Mouse (Mus musculus) frontal cortex, adult 2 months (tissue): ENCODE results near the gene Borcs6. TPM values are rescaled to one million over a fixed set of nuclear protein-coding genes. Genes with fewer than 3 reads are reported as not detected.

Experiments
- DNase-seq, 2 experiments: peaks; one replicate each; pipeline ENCODE4 v3.0.0; 2022; ENCODE audit warnings: low spot score in 1 of 2; ENCODE audit errors: extremely low spot score in 1 of 2
- polyA plus RNA-seq: library from polyadenylated mRNA; depleted of rRNA; stranded (reverse); fragments of >200 nt; gene quantifications from 2 replicates; pipeline ENCODE4 v1.2.3, GENCODE M21; 2012

Borcs6 gene
- polyA plus RNA-seq, 1 experiment, result 28.6 TPM

DNA sequence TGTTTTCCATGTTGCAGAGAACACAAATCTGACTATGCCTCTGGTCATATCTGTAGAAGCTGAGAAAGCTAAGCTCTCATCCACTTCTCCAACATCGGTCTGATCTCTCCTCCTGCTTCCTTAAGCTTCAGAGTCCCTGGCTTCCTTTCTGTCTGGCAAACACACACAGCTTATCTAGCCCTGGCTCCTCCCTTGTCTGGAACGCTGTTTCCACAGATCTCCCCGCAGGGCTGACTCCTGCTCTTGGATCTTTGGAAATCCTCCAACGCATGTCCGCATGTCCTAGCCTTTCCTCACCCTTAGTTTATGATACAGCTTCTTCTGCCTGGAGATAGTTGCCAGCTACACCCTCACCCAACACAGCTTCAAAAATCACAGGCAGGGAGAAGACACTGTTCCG is 8.1 kb downstream of the Borcs6 start:
- no peak for DNase-seq

DNA sequence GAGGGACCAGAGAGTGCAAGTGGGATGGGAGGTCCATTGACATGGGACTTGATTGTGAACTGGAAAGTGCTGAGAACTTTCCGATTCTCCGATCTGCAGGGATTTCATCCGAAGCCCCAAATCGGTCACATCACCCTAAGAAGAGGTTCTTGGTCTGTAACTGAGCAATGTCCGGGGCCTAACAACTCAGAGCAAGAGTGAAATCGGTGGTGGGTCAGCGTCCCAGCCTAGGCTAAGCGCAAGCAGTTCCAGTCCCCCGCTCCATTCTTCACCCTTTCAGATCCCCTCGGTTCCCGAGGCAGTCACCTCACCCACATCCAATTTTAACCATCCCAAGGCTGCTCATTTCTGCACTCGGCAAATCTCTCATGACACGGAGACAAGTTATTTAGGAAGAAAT is 10.6 kb downstream of the Borcs6 start:
- no peak for DNase-seq

DNA sequence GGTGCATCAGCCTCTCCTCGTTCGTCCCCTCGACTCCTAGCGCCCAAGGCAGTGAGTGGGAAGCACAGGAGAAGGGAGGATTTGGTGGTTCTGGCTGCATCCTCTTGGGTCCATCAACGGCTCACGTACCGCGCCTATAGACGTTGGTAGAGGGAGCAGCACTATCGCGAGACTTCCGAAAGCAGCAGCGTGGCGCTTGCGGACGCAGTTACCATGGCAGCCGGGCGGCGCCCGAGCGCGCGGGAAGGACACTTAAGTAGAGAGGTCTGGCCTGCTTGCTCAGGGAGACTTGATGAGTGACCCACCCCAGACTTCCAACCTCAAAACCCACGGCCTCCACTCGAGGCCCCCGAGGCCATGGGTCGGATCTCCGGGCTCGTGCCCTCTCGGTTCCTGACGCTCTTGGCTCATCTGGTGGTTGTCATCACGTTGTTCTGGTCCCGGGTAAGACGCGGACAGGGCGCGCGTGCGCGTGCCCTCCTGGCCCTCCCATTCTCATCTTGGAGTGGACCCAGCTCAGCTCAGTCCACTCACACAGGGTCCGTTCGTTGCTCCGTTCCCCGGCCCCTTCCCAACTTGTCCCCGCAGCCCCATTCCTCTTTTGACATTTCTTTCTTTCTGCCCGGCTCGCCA is 11.2 kb downstream of the Borcs6 start, which contains the start of gene Tmem107:
Gene Tmem107, plus strand, starts transcription at position 217 of the 633 bp plus-strand sequence.
- peak; percentile 93 to 94 for DNase-seq

DNA sequence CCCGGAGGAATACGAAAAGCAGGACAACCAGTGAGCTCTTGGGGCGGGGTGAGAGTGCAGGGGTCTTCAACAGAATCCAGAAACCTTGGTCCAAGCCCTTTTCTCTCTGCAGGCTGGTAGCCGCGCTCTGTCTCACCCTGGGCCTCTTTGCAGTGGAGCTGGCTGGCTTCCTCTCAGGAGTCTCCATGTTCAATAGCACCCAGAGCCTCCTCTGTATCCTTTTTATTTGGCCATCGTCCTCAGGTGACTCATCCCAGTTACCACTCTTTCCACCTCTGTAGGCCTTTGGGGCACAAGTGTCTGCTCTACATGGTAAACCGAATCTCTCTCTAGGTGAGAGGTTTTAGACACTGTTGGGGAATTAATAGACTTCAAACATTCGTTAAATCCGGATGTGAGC is 11.7 kb downstream of the Borcs6 start:
- DNase-seq, result peak in 1 of 2 experiments; percentile 36

DNA sequence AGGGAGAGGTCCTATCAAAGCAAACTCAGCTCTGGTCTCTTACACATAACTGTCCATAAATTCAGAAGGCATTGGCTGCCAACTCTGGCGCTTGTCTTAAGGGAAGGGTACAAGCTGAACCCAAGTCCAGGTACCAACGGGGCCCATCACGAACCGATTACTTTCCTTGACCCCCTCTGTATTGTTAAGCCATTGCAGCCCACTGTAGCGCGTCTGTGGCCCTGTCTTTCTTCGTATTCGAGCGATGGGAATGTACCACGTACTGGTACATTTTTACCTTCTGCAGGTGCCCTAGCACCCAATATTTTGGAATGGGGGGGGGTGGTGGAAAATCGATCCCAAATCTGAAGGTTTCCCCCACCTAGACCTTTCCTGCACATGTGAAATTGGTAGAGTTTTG is 12.7 kb downstream of the Borcs6 start:
- DNase-seq, result no peak

DNA sequence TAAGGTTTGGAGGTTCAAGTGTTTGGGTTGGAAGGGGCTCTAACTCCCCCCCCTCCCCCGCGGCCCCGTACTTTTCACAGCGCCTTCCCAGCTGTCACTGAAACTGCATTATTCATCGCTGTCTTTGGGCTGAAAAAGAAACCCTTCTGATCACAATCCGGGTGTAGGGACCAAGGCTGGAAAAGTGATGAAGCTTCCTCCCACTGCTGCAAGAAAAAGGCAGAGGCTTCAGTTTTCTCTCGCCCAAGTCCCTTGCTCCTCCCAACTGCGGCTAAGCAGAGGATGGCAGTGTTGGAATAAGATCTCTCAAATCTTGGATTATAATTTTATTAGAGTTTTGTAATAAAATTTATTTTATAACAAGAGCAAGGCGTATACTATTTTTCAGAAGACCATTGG is 13.1 kb downstream of the Borcs6 start:
- DNase-seq, result no peak

DNA sequence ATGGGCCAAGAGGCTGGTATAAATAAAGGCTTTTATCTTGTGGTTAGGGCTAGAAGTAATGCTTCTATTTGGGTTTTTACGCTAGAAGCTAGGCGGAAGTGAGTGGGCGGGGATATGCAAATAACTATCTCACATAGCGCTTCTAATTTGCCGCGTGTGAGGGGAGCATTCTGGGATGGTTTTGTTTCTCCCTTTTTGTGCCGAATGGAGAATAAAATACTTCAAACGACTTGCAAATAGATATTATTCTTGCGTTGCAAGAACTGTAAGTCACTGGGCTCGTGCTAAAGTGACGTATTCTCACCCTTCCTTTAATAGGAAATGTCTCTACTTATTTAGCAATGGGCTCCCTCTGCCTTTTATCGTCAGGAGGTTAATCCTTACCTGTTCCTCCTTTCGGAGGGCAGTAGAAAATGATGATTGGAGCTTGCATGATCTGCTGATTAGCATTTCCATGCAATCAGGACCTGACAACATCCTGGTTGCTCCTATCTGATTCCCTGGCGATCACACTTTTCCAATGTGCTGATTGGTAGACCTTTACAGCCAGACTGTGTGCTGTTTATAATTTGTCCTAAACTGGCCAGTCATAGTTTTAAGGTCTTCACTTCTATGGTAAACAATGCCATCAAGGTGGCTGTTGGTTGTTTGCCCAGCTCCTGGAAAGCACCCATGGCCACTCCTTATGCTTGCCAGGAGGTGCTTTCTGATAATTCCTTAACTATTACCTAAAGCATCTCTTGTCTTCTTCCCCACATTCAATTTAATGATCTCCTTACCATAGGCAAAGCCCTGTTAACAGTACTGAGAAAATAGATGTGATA is 13.8 kb downstream of the Borcs6 start:
- DNase-seq, result peak; percentile 87 to 96

DNA sequence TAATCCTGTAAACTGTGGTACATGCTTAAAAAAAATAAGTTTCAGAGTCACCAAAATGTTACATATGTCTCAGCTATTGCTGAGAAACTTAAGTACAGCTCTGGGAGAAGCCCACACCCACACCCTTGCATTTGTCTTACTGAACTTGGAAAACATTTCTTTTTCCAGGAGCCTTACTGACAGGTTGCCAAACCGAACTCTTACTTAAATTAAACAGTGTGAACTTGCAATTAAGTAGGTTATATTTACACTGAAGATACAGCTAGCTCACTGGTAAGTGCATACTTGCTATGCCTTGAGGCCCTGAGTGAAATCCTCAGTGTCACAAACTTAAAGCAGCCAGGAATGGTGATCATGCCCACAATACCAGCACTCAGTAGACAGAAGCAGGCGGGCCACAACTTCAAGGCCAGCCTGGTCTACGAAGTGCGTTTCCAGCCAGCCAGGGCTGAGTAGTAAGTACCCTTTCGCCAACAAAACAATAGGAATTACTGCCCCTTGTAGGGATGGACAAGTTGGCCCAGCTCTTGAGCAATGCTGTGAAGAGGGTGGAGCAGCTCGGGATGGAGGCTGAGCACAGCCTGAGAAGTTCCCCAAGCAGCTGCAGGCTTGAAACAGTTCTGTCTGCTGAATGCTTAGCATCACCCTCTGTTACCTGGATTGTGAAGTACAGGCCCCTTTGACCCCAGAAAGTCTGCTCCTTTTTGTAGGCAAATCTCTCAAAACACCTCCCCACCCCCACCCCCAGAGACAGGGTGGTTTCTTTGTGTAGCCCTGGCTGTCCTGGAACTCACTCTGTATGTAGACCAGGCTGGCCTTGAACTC is 14.6 kb downstream of the Borcs6 start:
- DNase-seq, result peak in 1 of 2 experiments; percentile 58

DNA sequence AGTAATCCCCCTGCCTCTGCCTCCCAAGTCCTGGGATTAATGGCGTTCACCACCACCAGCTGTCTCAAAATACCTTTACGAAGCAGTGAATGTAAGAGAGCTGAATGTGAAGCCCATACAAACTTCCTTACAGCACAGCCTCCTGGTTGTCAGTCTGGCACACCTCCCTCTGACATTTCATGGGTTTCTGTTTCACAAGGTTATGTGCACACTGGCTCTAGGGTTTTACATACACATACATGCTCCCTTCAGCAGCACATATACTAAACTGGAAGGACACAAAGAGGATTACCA is 15.2 kb downstream of the Borcs6 start:
- DNase-seq, result no peak

DNA sequence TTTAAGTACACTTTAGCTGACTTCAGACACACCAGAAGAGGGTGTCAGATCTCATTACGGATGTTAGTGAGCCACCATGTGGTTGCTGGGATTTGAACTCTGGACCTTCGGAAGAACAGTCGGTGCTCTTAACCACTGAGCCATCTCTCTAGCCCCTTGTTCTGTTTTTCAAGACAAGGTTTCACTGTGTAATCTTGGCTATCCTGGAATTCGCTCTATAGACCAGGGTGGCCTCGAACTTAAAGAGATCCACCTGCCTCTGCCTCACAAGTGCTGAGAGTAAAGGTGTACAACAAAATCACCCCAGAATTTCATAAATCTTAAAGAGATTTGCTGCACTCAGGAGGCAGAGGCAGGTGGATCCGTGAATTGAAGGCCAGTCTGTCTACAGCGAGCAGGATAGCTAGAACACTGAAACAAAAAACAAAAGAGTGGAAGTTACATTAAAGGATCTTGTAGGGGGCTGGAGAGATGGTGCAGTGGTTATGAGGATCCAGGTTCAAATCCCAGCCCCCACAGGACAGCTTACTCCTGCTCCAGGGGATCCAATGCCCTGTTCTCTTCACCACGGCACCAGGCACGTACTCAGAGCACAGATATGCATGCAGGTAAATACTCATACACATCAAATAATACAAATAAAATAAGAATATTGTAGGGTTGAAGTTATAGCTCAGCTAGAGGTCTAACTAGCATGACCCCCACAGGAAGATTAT is 16.4 kb downstream of the Borcs6 start:
- DNase-seq, result no peak

DNA sequence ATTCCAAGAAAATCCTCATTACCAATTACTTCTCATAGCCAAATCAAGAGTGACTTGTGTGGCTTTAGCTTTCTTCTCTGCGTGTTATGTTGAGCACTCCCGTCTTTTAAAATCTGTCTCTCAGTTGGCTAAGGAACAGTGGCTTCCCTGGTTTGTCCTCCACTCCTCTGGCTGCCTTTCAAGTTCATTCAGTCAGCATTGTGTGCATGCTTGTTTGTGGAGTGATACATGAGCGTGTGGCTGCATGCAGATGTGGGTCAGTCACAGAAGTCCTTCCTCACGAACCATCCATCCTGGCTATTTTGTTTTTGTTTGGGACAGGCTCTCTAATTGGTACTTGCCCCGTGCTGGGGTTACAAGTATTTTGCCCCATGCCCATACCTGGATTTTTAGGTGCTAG is 17.1 kb downstream of the Borcs6 start:
- peak in 1 of 2 experiments; percentile 15 for DNase-seq

DNA sequence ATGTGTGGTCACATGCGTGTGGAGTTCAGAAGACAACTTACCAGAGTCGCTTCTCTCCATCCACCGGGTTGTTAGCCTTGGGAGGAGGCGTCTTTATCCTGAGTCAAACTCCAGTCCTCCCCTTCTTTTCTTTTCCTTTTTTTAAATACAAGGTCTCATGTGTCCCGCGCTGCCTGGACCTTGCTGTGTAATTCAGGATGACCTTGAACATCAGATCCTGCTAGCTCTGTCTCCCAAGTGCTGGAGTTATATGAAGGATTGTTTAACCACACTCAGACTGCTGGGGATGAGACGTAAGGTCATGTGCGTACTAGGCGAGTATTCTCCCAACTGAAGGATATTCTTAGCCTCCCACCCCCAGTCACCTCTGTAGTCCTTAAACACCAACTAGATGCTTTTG is 17.8 kb downstream of the Borcs6 start:
- DNase-seq, result no peak

DNA sequence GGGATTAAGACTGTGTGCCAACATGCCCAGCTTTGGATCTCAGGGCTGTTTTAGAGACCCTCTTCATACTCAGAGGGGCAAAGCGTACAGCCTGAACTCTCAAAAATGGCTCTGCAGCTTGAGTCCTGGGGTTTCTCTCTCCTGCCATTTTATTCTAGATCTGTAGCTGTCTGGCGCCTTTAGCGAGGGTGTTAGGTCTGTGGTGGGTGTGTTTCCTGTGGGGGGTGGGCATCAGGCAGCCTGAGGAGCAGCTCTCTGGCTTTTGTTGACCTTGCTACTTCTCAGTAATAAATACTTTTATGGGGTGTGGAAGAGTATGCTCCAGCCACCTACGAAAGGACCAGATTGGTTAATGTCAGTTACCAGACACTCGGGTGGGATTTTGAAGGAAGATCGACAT is 18.5 kb downstream of the Borcs6 start:
- DNase-seq, result no peak

DNA sequence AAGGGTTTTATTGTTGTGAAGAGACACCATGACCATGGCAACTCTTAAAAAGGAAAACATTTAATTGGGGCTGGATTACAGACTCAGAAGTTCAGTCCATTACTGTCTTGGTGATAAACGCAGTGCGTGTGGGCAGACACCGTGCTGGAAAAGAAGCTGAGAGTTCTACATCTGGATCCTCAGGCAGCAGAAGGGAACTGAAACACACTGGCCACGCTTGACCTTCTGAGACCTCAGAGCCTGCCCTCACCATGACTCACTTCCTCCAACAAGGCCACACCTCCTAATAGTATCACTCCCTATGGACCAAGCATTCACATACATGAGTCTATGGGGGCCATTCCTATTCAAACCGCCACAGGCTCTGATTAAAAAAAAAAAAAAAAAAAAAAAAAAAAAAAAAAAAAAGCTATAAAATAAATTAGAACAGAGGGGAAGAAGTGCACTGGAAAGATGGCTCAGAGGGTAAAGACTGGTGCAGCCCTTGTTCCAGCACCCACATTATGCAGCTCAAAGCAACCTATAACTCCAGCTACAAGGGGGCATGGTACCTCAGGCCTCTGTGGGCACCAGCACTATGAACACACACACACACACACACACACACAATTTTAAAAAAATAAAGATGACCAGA is 19.4 kb downstream of the Borcs6 start:
- no peak for DNase-seq

DNA sequence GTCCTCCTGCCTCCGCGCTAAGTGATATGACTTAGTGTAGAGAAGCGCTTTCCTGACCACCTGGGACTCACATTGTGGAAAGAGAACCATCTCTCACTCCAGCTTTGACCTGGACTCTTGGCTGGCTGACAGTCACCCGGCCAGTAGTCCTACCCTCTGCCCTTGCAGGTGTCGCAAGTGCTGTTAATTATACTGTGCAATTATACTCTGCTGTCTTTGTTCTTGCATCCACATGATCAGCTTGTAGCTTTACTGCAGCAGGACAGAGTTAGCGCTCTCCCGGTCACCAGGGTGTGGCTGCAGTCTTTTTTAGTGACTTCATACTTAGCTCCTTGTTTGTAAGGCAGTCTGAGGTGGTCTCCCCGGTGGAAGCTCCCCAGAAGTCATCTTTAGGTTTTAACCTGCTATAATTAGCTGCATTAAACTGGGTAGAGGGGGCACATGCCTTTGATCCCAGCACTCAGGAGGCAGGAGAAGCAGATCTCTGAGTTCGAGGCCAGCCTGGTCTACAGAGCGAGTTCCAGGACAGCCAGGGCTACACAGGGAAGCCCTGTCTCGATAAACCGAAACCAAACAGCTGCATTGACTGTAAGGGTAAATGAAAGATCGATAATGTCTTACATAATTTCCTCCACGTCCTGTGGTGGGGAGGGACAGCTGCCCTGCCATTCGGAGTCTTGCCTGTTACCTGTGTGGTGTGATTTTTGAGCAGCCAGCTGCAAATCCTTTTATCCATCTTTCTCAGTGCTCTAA is 20.8 kb downstream of the Borcs6 start:
- DNase-seq, result no peak

DNA sequence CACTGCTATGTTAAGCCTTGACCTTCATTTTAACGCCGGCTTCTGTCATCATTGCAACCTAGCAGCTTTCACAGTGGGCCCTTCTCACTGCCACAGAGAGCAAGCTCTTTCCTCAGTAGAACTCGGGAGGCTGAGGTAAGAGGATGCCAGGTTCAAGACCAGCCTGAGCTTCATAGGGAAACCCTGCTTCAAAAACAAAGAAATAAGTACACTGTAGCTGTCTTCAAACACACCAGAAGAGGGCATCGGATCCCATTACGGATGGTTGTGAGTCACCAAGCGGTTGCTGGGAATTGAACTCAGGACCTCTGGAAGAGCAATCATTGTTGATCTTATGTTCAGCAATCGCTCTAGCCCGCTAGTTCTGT is 21.3 kb downstream of the Borcs6 start:
- DNase-seq, result no peak

DNA sequence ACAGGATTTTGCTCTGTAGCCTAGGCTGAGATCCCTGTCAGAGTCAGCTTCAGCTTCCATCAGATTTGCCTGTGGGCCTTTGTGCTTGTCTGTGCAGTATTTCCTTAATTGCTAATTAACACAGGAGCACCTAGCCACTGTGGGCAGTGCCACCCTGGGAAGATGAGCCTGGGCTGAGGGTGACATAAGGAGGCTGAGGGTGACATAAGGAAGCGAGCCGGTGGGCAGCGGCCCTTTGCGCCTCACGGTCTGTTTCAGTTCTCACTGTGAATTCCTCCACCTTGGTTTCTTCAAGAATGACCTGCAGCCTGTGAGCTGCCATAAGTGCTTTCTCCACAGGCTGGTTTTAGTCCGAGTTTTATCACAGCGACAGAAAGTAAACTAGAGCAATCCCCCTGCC is 22.1 kb downstream of the Borcs6 start:
- no peak for DNase-seq

DNA sequence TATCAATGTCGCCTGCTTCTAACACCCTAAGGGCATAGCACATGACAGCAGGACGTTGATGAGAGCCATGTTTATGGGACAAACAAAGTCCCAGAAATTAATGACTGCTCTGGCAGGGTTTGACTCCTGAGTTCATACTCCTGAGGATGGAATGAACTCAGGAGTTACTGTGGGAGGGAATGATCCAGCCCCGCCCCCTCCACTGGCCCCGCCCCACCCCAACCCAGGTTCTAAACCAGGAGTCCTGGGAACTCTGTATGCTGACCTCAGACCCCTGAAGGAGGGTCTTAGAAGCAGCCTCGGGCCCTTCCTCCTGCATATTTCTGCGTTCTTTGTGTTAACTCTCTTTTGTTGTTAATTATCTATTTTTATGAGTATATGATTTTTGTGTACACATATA is 26.1 kb downstream of the Borcs6 start:
- no peak for DNase-seq

DNA sequence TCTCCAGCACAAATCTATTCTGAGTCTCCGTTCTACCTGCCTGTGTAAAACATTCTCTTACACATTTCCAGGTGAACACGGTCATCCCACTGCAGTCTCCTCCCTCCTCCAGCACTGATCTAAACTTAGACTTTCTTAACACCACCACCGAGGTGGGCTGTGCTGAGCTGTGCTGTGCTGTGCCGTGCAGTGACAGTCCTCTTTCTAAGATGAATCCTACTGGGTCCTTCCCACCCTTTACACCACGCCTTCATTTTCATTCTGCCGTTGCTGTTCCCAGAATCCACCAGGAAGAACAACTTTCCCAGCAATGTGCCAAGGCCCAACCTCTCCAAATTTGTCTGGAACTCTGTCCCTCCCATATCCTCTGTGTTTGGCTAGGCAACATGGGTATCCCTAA is 26.9 kb downstream of the Borcs6 start:
- DNase-seq, result peak in 1 of 2 experiments; percentile 79

DNA sequence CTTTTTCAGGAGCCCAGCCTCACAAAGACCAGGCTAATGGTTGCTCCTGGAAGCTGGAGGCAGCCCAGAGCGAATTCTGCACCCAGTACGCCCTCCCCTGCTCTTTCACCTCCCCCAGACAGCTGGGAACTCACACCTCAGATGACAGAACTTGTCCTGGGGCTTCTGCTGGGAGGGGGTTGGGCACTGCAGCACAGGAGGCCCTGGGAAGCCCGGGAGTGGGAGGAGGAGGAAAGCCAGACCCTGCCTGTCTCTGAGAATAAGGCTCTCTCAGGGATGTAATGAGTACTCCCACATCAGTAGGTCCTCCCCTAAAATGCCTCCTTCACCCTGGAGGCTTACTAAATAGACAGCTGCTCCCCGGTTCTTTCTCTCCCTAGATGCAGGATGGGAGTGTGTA is 27.6 kb downstream of the Borcs6 start:
- peak in 1 of 2 experiments; percentile 74 for DNase-seq
